Mouse (Mus musculus) spleen, postnatal 14 days (tissue): ENCODE data around the gene Flcn.

ENCODE experiments used
- DNase-seq, 2 experiments: peaks; one replicate each; pipeline ENCODE4 v3.0.0; 2021 to 2022; ENCODE audit warnings: low spot score in 2 of 2

The Flcn gene

GRCm38 (mm10) chr11:59769738-59770137, 40.1 kb downstream of the Flcn start:
- no peak for DNase-seq

- no peak for DNase-seq
These were observed 40.5 kb downstream of the Flcn start for GRCm38 (mm10) chr11:59769307-59769706.

- DNase-seq: no peak
These were observed 49.0 kb downstream of the Flcn start for GRCm38 (mm10) chr11:59760796-59761195.

- no peak for DNase-seq
These were observed 50.2 kb downstream of the Flcn start for GRCm38 (mm10) chr11:59759626-59760025.

- no peak for DNase-seq
These were observed 50.6 kb downstream of the Flcn start for GRCm38 (mm10) chr11:59759178-59759577.

- no peak for DNase-seq
These were observed 51.4 kb downstream of the Flcn start for GRCm38 (mm10) chr11:59758191-59758985.

GRCm38 (mm10) chr11:59756351-59756750, 53.5 kb downstream of the Flcn start:
- no peak for DNase-seq

- DNase-seq: no peak
These were observed 55.3 kb downstream of the Flcn start for GRCm38 (mm10) chr11:59754504-59754903.

GRCm38 (mm10) chr11:59749050-59749449, 60.8 kb downstream of the Flcn start:
- no peak for DNase-seq

GRCm38 (mm10) chr11:59746614-59747013, 63.2 kb downstream of the Flcn start:
- DNase-seq: peak in 1 of 2 experiments; percentile 24

- no peak for DNase-seq
These were observed 64.0 kb downstream of the Flcn start for GRCm38 (mm10) chr11:59745851-59746250.

- no peak for DNase-seq
These were observed 65.4 kb downstream of the Flcn start for GRCm38 (mm10) chr11:59744374-59744773.

GRCm38 (mm10) chr11:59743712-59744111, 66.1 kb downstream of the Flcn start:
- DNase-seq: no peak

- no peak for DNase-seq
These were observed 66.5 kb downstream of the Flcn start for GRCm38 (mm10) chr11:59743307-59743706.

GRCm38 (mm10) chr11:59741915-59742314, 67.9 kb downstream of the Flcn start:
- no peak for DNase-seq
